Mouse (Mus musculus) forebrain, postnatal 0 days (tissue): ENCODE data around the gene Fkbp5. TPM values are rescaled to one million over a fixed set of nuclear protein-coding genes. Genes with fewer than 3 reads are reported as not detected.

Experiments
- ATAC-seq: fragments of 200-750 bp; cut with Nextera tagmentation; 2 replicates; pipeline ENCODE4 v1.8.0; 2017; ENCODE audit warnings: mild to moderate bottlenecking, moderate library complexity
- DNase-seq: peaks from one replicate; pipeline ENCODE4 v3.0.0-alpha.2; 2015
- H3K27ac ChIP-seq: fragments of 300-500 bp; sonication (generic); 2 replicates; pipeline ENCODE4 v1.5.1; 2014; ENCODE audit warnings: low read depth, mild to moderate bottlenecking, antibody characterized with exemption, low read length, moderate library complexity, mixed read lengths
- H3K27me3 ChIP-seq: fragments of 300-500 bp; sonication (generic); 2 replicates; pipeline ENCODE4 v1.6.1; 2014; ENCODE audit warnings: mild to moderate bottlenecking, low read length, mixed read lengths; ENCODE audit not compliant: insufficient read depth
- H3K36me3 ChIP-seq: fragments of 300-500 bp; sonication (generic); 2 replicates; pipeline ENCODE4 v1.6.1; 2014; ENCODE audit warnings: mild to moderate bottlenecking, moderate library complexity; ENCODE audit not compliant: insufficient read depth
- H3K4me1 ChIP-seq: fragments of 300-500 bp; sonication (generic); 2 replicates; pipeline ENCODE4 v1.6.1; 2014; ENCODE audit warnings: antibody characterized with exemption; ENCODE audit not compliant: insufficient read depth
- H3K4me2 ChIP-seq: fragments of 300-500 bp; sonication (generic); 2 replicates; pipeline ENCODE4 v1.6.1; 2014; ENCODE audit warnings: low read depth, mild to moderate bottlenecking, moderate library complexity
- H3K4me3 ChIP-seq: fragments of 300-500 bp; sonication (generic); 2 replicates; pipeline ENCODE4 v1.5.1; 2014; ENCODE audit warnings: low read depth, low read length, mixed read lengths
- H3K9ac ChIP-seq: fragments of 300-500 bp; sonication (generic); 2 replicates; pipeline ENCODE4 v1.6.1; 2014; ENCODE audit warnings: mild to moderate bottlenecking
- H3K9me3 ChIP-seq: fragments of 300-500 bp; sonication (generic); 2 replicates; pipeline ENCODE4 v1.6.1; 2016; ENCODE audit warnings: low read length
- CTCF ChIP-seq: sonication (generic); IDR thresholded peaks from 2 replicates; pipeline ENCODE4 v1.5.1; 2016; ENCODE audit warnings: antibody characterized with exemption, control low read depth, low read depth
- WGBS: fragments of 180-500 bp; shearing (Covaris S2); extraction: QIAGEN DNeasy Blood & Tissue Kit; methylation state at CpG from one replicate; pipeline ENCODE4 v1.1.7; 2014; 5-methylcytosine and 5-hydroxymethylcytosine counted together
- polyA plus RNA-seq: library from polyadenylated mRNA; unstranded; fragments of >200 nt; fragmentation: Nextera tagmentation; extraction: Ambion mirVana; gene quantifications from 2 replicates; pipeline ENCODE4 v1.2.1, GENCODE M21; 2015
- total RNA-seq: library from RNA; depleted of rRNA; stranded (reverse); fragments of >200 nt; gene quantifications from 2 replicates; pipeline ENCODE4 v1.2.3, GENCODE M21; 2014

The Fkbp5 gene
- total and polyA plus RNA-seq, 2 experiments from 2014 or later: 21.1 to 37.3 TPM

DNA sequence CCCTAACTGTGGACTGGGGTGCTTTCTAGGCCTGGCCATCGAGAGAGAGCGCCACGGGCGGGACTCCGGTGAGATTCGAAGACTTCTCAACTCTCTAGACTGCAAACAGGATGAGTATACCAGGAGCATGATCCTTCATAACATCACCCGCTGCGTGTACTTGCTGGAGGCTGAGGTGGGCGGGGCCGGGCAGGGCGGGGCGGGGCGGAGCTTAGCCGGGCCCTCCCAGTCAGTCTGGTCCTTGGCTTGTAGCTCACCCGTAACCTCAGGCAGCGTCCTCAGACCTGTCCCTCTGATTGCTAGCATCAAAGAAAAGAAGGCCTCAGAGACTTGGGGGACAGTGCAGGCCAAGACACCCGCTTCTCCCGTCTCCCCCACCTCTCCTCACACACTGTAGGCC, 14.6 kb upstream of the Fkbp5 start:
- no peak for TF ChIP-seq CTCF
- 0 out of 2 replicates have a peak, but pooled peaks cover 4% of the 10 kb centered on the region for H3K4me1 ChIP-seq
- H3K9me3 ChIP-seq: no peaks in the 10 kb centered on the region
- no peak for DNase-seq
- no peak overlapping the region for H3K9ac ChIP-seq
- no peak overlapping the region for H3K4me2 ChIP-seq
- H3K4me3 ChIP-seq: no peak overlapping the region
- ATAC-seq: no peak
- H3K27me3 ChIP-seq: no peaks in the 10 kb centered on the region
- H3K27ac ChIP-seq: no peak overlapping the region
- 18% methylated on average over 18 of the region's 18 CpGs for WGBS
- no peaks in the 10 kb centered on the region for H3K36me3 ChIP-seq

DNA sequence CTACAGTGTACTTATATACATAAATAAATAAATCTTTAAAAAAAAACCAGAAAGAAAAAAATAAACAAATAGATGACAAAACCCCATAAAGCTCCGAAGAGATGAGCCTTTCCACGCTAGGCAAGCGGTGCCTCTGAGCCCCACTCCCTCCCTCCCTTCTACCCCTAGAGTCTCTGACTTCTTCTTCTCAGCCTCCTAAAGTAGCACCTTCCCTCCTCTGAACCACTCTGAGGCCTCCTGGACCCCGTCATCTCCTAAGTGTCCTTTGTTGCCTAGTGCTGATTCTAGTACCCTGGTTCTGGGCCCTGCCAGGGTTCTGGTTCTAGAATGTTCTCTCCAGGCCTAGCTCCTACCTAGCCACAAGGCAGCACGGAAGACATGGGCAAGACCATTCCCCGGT, 13.2 kb upstream of the Fkbp5 start, which contains the start of gene Armc12:
Armc12 (plus strand) TSS at position 301 of the 400 bp plus-strand sequence.
- TF ChIP-seq CTCF: no peak
- Histone ChIP-seq H3K9me3 (no peaks in the 10 kb centered on the region), H3K4me2 (no peak within 1 kb of the TSS), H3K4me3 (no peak within 1 kb of the TSS), H3K4me1 (0 out of 2 replicates have a peak, but pooled peaks cover 4% of the 10 kb centered on the region), H3K9ac (no peak within 1 kb of the TSS), H3K27me3 (no peaks in the 10 kb centered on the region), H3K27ac (no peak within 1 kb of the TSS), H3K36me3 (no peaks in the 10 kb centered on the region)
- DNase-seq: no peak
- 91% methylated on average over 6 of the region's 6 CpGs for WGBS
- no peak for ATAC-seq

DNA sequence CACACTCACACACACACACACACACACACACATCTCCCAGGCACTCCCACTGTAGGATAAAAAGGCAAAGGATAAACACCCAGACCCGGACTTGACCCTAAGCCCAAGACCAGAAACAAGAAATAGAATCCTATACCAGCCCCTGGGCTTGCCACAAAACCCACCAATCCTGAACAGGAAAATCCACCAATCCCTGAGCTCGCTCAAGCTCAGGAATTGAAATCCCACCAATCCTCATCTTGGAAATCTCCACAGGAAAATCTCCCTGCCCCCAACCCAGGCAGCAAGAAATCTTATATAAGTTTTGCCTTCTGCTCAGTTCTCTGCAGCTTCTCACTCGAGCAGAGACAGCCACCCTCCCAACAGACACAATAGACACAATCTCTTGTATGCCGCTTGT, 11.8 kb upstream of the Fkbp5 start:
- no peak for DNase-seq
- Histone ChIP-seq H3K9me3 (no peaks in the 10 kb centered on the region), H3K9ac (no peak overlapping the region), H3K27me3 (no peaks in the 10 kb centered on the region), H3K4me2 (no peak overlapping the region), H3K36me3 (no peaks in the 10 kb centered on the region), H3K27ac (no peak overlapping the region), H3K4me3 (no peak overlapping the region), H3K4me1 (0 out of 2 replicates have a peak, but pooled peaks cover 4% of the 10 kb centered on the region)
- ATAC-seq: 0 out of 2 replicates have a peak, but pooled peaks have one; percentile 21
- TF ChIP-seq CTCF: no peak
- 70% methylated on average over 4 of the region's 4 CpGs for WGBS

DNA sequence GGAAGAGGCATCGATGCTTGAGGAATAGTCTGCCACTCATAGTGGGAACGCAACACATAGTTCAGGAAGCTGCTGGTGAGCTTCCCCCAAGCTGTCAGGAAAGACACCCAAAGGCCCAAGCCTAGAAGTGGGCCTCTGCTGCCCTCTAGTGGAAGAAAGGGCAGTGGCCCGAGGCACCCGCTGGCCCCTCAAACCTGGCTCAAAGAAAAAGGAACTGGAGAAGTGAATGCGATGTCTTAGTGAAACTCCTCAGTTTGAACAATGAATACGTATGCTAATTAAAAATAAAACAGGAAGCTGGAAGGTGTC, 10.7 kb upstream of the Fkbp5 start:
- Histone ChIP-seq H3K4me3 (no peak overlapping the region), H3K9ac (no peak overlapping the region), H3K27ac (no peak overlapping the region), H3K36me3 (no peaks in the 10 kb centered on the region), H3K9me3 (no peaks in the 10 kb centered on the region), H3K4me2 (peak overlapping the region; percentile 28), H3K27me3 (no peaks in the 10 kb centered on the region), H3K4me1 (0 out of 2 replicates have a peak, but pooled peaks cover 4% of the 10 kb centered on the region)
- TF ChIP-seq CTCF: peak; percentile 97
- WGBS: 2% methylated on average over 6 of the region's 6 CpGs
- ATAC-seq: peak; percentile 67
- peak; percentile 92 for DNase-seq

DNA sequence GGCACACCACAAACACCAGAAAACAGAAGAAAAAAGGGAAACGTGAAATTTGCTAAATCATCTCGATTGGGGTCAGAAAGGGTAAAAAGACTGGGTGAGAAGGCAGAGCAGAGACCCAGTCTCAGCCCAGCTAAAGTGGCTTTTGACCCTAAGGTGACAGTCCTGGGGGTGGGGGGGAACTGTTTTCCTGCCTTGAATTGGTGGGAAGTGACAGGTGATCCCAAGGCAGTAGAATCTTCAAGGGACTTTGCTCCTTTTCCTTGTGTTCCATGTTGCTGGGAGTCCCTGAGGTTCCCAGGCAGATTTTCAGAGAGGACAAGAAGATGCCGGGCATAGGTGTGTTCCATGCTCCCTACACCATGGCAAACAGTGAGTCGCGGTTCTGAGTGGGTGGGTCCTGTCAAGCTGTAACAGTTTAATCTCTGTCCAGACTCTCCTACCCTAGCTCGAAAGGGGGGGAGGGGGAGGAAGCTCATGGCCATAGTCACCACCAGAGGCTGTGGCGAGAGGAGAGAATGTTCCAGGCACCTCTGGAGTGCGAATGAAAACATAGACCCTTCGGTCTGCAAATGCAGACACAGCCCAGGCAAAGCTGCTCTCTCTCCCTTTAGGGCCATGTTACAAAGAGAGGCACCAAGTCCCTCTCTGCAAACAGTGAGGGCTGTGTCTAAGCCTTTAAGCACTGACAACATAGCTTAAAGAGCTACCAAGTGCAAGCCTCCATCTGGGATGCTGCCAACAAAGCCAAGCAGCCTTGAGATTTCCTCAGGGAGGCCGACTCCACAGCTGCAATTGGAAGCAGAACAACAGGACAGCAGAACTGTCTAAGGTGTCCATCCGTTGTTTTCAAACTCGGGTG, 10.1 kb upstream of the Fkbp5 start:
- H3K4me2 ChIP-seq: peak overlapping the region; percentile 28
- no peak overlapping the region for H3K4me3 ChIP-seq
- H3K27ac ChIP-seq: no peak overlapping the region; the same call in 1 of the 2 replicates
- 0 out of 2 replicates have a peak, but pooled peaks cover 4% of the 10 kb centered on the region for H3K4me1 ChIP-seq
- 46% methylated on average over 12 of the region's 12 CpGs for WGBS
- DNase-seq (no peak), ATAC-seq (no peak)
- no peaks in the 10 kb centered on the region for H3K9me3 ChIP-seq
- no peaks in the 10 kb centered on the region for H3K27me3 ChIP-seq
- no peaks in the 10 kb centered on the region for H3K36me3 ChIP-seq
- H3K9ac ChIP-seq: no peak overlapping the region
- no peak for TF ChIP-seq CTCF

DNA sequence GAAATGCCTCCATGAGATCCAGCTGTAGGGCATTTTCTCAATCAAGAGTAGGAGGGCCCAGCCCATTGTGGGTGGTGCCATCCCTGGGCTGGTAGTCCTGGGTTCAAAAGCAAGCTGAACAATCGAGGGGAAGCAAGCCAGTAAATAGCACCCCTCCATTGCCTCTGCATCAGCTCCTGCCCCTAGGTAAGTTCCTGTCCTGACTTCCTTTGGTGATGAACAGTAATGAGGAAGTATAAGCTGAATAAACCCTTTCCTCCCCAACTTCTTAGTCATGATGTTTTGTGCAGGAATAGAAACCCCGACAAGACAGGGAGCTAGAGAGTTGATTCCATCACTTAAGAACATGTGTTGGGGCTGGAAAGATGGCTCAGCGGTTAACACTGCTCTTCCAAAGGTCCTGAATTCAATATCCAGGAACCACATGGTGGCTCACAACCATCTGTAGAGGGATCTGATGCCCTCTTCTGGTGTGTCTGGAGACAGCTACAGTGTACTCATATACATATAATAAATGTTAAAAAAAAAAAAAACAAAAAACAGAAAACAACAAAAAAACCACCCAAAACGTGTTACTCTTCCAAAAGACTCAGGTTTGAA, 7.6 kb upstream of the Fkbp5 start:
- Histone ChIP-seq H3K9me3 (no peaks in the 10 kb centered on the region), H3K4me2 (no peak overlapping the region), H3K27me3 (no peaks in the 10 kb centered on the region), H3K4me1 (peaks cover 9% of the 10 kb centered on the region; the same call in 1 of the 2 replicates), H3K9ac (no peak overlapping the region), H3K27ac (no peak overlapping the region), H3K4me3 (no peak overlapping the region), H3K36me3 (no peaks in the 10 kb centered on the region)
- WGBS: 69% methylated on average over 4 of the region's 4 CpGs
- 0 out of 2 replicates have a peak, but pooled peaks have one; percentile 12 for TF ChIP-seq CTCF
- no peak for ATAC-seq
- no peak for DNase-seq
